Mouse (Mus musculus) CH12.LX (cell line): ENCODE results near the gene Ryr1. TPM values are rescaled to one million over a fixed set of nuclear protein-coding genes. Genes with fewer than 3 reads are reported as not detected.

Experiments
- DNase-seq: peaks from one replicate; pipeline ENCODE4 v3.0.0-alpha.2; 2013; ENCODE audit errors: extremely low read depth
- H3K27ac ChIP-seq: 2 replicates; pipeline ENCODE4 v1.5.1; 2012; ENCODE audit warnings: low read depth, mild to moderate bottlenecking, control low read depth, moderate library complexity; ENCODE audit not compliant: insufficient read depth
- H3K27me3 ChIP-seq: replicated peaks from 2 replicates; pipeline ENCODE3; 2012; ENCODE audit warnings: inconsistent platforms
- H3K36me3 ChIP-seq, 2 experiments: replicated peaks in 1 of 2; 2 replicates each; pipeline versions ENCODE3 to v1.6.1; 2012; ENCODE audit warnings: inconsistent platforms in 1 of 2, low read length in 1 of 2, mild to moderate bottlenecking in 1 of 2, mixed read lengths in 1 of 2, moderate library complexity in 1 of 2; ENCODE audit not compliant: control insufficient read depth in 1 of 2, insufficient read depth in 1 of 2
- H3K4me1 ChIP-seq, 2 experiments: 2 replicates each; pipeline ENCODE4 v1.6.1; 2012; ENCODE audit warnings: inconsistent platforms in 1 of 2, moderate library complexity in 1 of 2; ENCODE audit not compliant: insufficient read depth in 2 of 2, control insufficient read depth in 1 of 2
- H3K4me2 ChIP-seq: 2 replicates; pipeline ENCODE4 v1.6.1; 2012; ENCODE audit warnings: low read depth, mild to moderate bottlenecking, control low read depth; ENCODE audit not compliant: poor library complexity, insufficient read depth, severe bottlenecking
- H3K4me3 ChIP-seq, 3 experiments: fragments of 150-350 bp in 1 of 3; sonication (generic) in 1 of 3; replicated peaks in 1 of 3; 2 replicates each; pipeline versions ENCODE3 to v1.5.1; 2011 to 2012; ENCODE audit warnings: low read depth in 2 of 3, low read length in 2 of 3, mild to moderate bottlenecking in 2 of 3, moderate library complexity in 2 of 3, control low read depth in 1 of 3, improper control_type of control experiment in 1 of 3, inconsistent platforms in 1 of 3, mixed read lengths in 1 of 3; ENCODE audit not compliant: poor library complexity in 1 of 3
- H3K79me2 ChIP-seq: replicated peaks from 2 replicates; pipeline ENCODE4 v1.6.1; 2012; ENCODE audit warnings: mild to moderate bottlenecking, moderate library complexity; ENCODE audit not compliant: control insufficient read depth, poor library complexity, insufficient read depth, severe bottlenecking; ENCODE audit errors: extremely low read depth
- H3K9ac ChIP-seq: 2 replicates; pipeline ENCODE4 v1.6.1; 2012; ENCODE audit warnings: low read depth, mild to moderate bottlenecking, control low read depth, moderate library complexity; ENCODE audit not compliant: insufficient read depth
- H3K9me3 ChIP-seq: replicated peaks from 2 replicates; pipeline ENCODE3; 2012; ENCODE audit warnings: low read length, inconsistent platforms, mixed read lengths
- BHLHE40 ChIP-seq: IDR thresholded peaks from 2 replicates; pipeline ENCODE4 v1.6.1; 2011; ENCODE audit warnings: mild to moderate bottlenecking, low read depth, low read length, improper control_type of control experiment
- CHD2 ChIP-seq: IDR thresholded peaks from 2 replicates; pipeline ENCODE4 v1.6.1; 2011; ENCODE audit warnings: low read length, improper control_type of control experiment
- CTCF ChIP-seq, 2 experiments: IDR thresholded peaks in 1 of 2; conservative IDR thresholded peaks in 1 of 2; 2 replicates each; pipeline ENCODE4 v1.5.1; 2011 to 2012; ENCODE audit warnings: low read depth in 2 of 2, low read length in 2 of 2, improper control_type of control experiment in 1 of 2, inconsistent platforms in 1 of 2, mild to moderate bottlenecking in 1 of 2, moderate library complexity in 1 of 2
- E2F4 ChIP-seq: IDR thresholded peaks from 2 replicates; pipeline ENCODE4 v1.6.1; 2011; ENCODE audit warnings: low read depth, low read length, improper control_type of control experiment; ENCODE audit not compliant: insufficient replicate concordance
- KAT2A ChIP-seq: IDR thresholded peaks from 2 replicates; pipeline ENCODE4 v1.6.1; 2012; ENCODE audit warnings: low read length, improper control_type of control experiment, inconsistent platforms; ENCODE audit not compliant: insufficient replicate concordance
- MXI1 ChIP-seq: IDR thresholded peaks from 2 replicates; pipeline ENCODE4 v1.6.1; 2011; ENCODE audit warnings: mild to moderate bottlenecking, low read depth, low read length, improper control_type of control experiment
- MYC ChIP-seq: IDR thresholded peaks from 2 replicates; pipeline ENCODE4 v1.6.1; 2011; ENCODE audit warnings: low read depth, mild to moderate bottlenecking, improper control_type of control experiment, low read length
- PAX5 ChIP-seq: IDR thresholded peaks from 2 replicates; pipeline ENCODE4 v1.6.1; 2012; ENCODE audit warnings: low read length, inconsistent platforms, mixed read lengths
- POLR2AphosphoS2 ChIP-seq: IDR thresholded peaks from 2 replicates; pipeline ENCODE4 v1.6.1; 2011; ENCODE audit warnings: low read depth, low read length, improper control_type of control experiment
- RAD21 ChIP-seq: IDR thresholded peaks from 2 replicates; pipeline ENCODE4 v1.6.1; 2011; ENCODE audit warnings: low read depth, mild to moderate bottlenecking, low read length, improper control_type of control experiment, moderate library complexity
- SIN3A ChIP-seq: IDR thresholded peaks from 2 replicates; pipeline ENCODE4 v1.6.1; 2012; ENCODE audit warnings: low read length, improper control_type of control experiment, inconsistent platforms
- SMC3 ChIP-seq: IDR thresholded peaks from 2 replicates; pipeline ENCODE4 v1.6.1; 2011; ENCODE audit warnings: low read depth, low read length, improper control_type of control experiment
- TCF12 ChIP-seq: IDR thresholded peaks from 2 replicates; pipeline ENCODE4 v1.6.1; 2014; ENCODE audit warnings: low read depth, mild to moderate bottlenecking, inconsistent platforms, low read length, improper control_type of control experiment
- ZKSCAN1 ChIP-seq: IDR thresholded peaks from 2 replicates; pipeline ENCODE4 v1.6.1; 2012; ENCODE audit warnings: low read depth, inconsistent platforms, low read length, improper control_type of control experiment, borderline replicate concordance
- ZNF384 ChIP-seq: IDR thresholded peaks from 2 replicates; pipeline ENCODE4 v1.6.1; 2012; ENCODE audit warnings: low read depth, low read length, improper control_type of control experiment, inconsistent platforms
- dilution Hi-C: fragments of 300-500 bp; cut with MboI; formaldehyde crosslinking; loops from 2 replicates; pipeline ENCODE4 v1.14.3; 2020; ENCODE audit warnings: low sequenced_read_pairs; ENCODE audit not compliant: extremely low pct_unique_long_range_greater_than_20kb, extremely low pct_ligation_motif_present
- in situ Hi-C: fragments of 300-500 bp; cut with MboI; formaldehyde crosslinking; loops from 3 replicates; pipeline ENCODE4 v1.14.3; 2019; ENCODE audit warnings: low sequenced_read_pairs, low pct_ligation_motif_present, low pct_unique_long_range_greater_than_20kb, mixed read lengths
- polyA plus RNA-seq: library from polyadenylated mRNA; unstranded; fragments of >175 nt; gene quantifications from 2 replicates; pipeline ENCODE4 v1.2.1, GENCODE M21; 2012; ENCODE audit warnings: low read depth; ENCODE audit not compliant: insufficient read length
- total RNA-seq, 2 experiments: library from RNA; depleted of rRNA; stranded (reverse); fragments of 300-350 nt in 1 of 2; fragments of >200 nt in 1 of 2; gene quantifications; 2 replicates each; pipeline ENCODE4 v1.2.3; 2012 to 2014

Ryr1 gene
- total and polyA plus RNA-seq, 3 experiments: 0.43 to 1.1 (median 0.68) TPM

- Histone ChIP-seq H3K9me3 (peaks cover 10% of the 10 kb centered on the region), H3K9ac (no peak overlapping the region), H3K27ac (no peak overlapping the region), H3K4me1 (peaks cover 15 to 48% of the 10 kb centered on the region in 2 experiments), H3K36me3 (peaks cover 2 to 18% of the 10 kb centered on the region in 2 experiments), H3K79me2 (no peaks in the 10 kb centered on the region), H3K27me3 (no peaks in the 10 kb centered on the region), H3K4me2 (no peak overlapping the region), H3K4me3 (no peak overlapping the region)
- in situ Hi-C loops: loop anchor here (5.0 kb wide), 1 partner anchor 36 kb away; no protein-coding TSS in a partner anchor
- TF ChIP-seq ZKSCAN1: no peak
- no peak for TF ChIP-seq ZNF384
- no peak for TF ChIP-seq MYC
- no peak for TF ChIP-seq TCF12
- TF ChIP-seq SMC3: no peak
- no peak for TF ChIP-seq POLR2AphosphoS2
- TF ChIP-seq CHD2: no peak
- dilution Hi-C loops: no loop called here
- no peak for DNase-seq
These were observed 101.5 kb downstream of the Ryr1 start for GRCm38 (mm10) chr7:29023514-29023913.

GRCm38 (mm10) chr7:29022479-29022878 is 102.5 kb downstream of the Ryr1 start:
- no peak overlapping the region for H3K4me2 ChIP-seq
- in situ Hi-C loops (loop anchor here (5.0 kb wide), 1 partner anchor 35 kb away; no protein-coding TSS in a partner anchor), dilution Hi-C loops (no loop called here)
- no peaks in the 10 kb centered on the region for H3K27me3 ChIP-seq
- no peak overlapping the region for H3K4me3 ChIP-seq
- H3K9me3 ChIP-seq: peaks cover 10% of the 10 kb centered on the region
- TF ChIP-seq RAD21 (no peak), CTCF (conservative IDR thresholded peaks at IDR 0.05 in 1 of 2, IDR thresholded peaks at IDR 0.05 in 1 of 2; ENCODE audit: low read depth in 2 of 2, low read length in 2 of 2) (no peak), PAX5 (no peak), MXI1 (no peak), BHLHE40 (no peak), KAT2A (no peak), MYC (no peak), SIN3A (no peak), E2F4 (no peak)
- no peak overlapping the region for H3K9ac ChIP-seq
- H3K36me3 ChIP-seq: peaks cover 2 to 20% of the 10 kb centered on the region in 2 experiments
- H3K4me1 ChIP-seq: peaks cover 11 to 47% of the 10 kb centered on the region in 2 experiments
- no peak for DNase-seq
- no peak overlapping the region for H3K27ac ChIP-seq
- no peaks in the 10 kb centered on the region for H3K79me2 ChIP-seq
